Mouse (Mus musculus): ENCODE data around the gene Ctsll3. TPM values are rescaled to one million over a fixed set of nuclear protein-coding genes. Genes with fewer than 3 reads are reported as not detected.

Ctsll3 gene
- polyA plus RNA-seq, 1 experiment from 2014 or later: not detected

- Histone ChIP-seq H3K27me3 (no peaks in the 10 kb centered on the region), H3K9me3 (no peaks in the 10 kb centered on the region), H3K4me3 (no peak within 1 kb of the TSS), H3K36me3 (no peaks in the 10 kb centered on the region), H3K27ac (replicated peaks) (no peak within 1 kb of the TSS), H3K4me1 (replicated peaks) (no peaks in the 10 kb centered on the region), H3K4me2 (no peak within 1 kb of the TSS), H3K9ac (no peak within 1 kb of the TSS)
- ATAC-seq (ENCODE audit: low FRiP score, low read depth): no peak
Observed at GRCm38 (mm10) chr13:60786264-60786663, 16.4 kb downstream of the Ctsll3 start, which contains the start of gene BC051665. TSS of gene BC051665 (minus strand) at chr13:60786364.

- Histone ChIP-seq H3K4me2 (no peak overlapping the region), H3K4me3 (no peak overlapping the region), H3K36me3 (no peaks in the 10 kb centered on the region), H3K4me1 (replicated peaks) (no peaks in the 10 kb centered on the region), H3K27ac (replicated peaks) (no peak overlapping the region), H3K9me3 (no peaks in the 10 kb centered on the region), H3K27me3 (no peaks in the 10 kb centered on the region), H3K9ac (no peak overlapping the region)
- 92% methylated on average over 7 of the region's 7 CpGs for WGBS
- no peak for ATAC-seq (ENCODE audit: low FRiP score, low read depth)
Observed at GRCm38 (mm10) chr13:60783301-60783700, 19.3 kb downstream of the Ctsll3 start.

- Histone ChIP-seq H3K9ac (no peak overlapping the region), H3K27ac (replicated peaks) (no peak overlapping the region), H3K4me3 (no peak overlapping the region), H3K36me3 (no peaks in the 10 kb centered on the region), H3K9me3 (no peaks in the 10 kb centered on the region), H3K4me2 (no peak overlapping the region), H3K4me1 (replicated peaks) (no peaks in the 10 kb centered on the region), H3K27me3 (no peaks in the 10 kb centered on the region)
- ATAC-seq (ENCODE audit: low FRiP score, low read depth): no peak
- WGBS: 86% methylated on average over 3 of the region's 3 CpGs
Observed at GRCm38 (mm10) chr13:60780534-60780933, 22.1 kb downstream of the Ctsll3 start.

GRCm38 (mm10) chr13:60761161-60761560 is 41.5 kb downstream of the Ctsll3 start:
- H3K36me3 ChIP-seq: peaks cover 41% of the 10 kb centered on the region
- H3K9me3 ChIP-seq: no peaks in the 10 kb centered on the region
- no peak overlapping the region for H3K4me2 ChIP-seq
- H3K4me1 ChIP-seq (replicated peaks): no peaks in the 10 kb centered on the region
- no peak overlapping the region for H3K4me3 ChIP-seq
- peak; percentile 28; the same call in 1 of the 2 replicates for ATAC-seq (ENCODE audit: low FRiP score, low read depth)
- no peak overlapping the region for H3K9ac ChIP-seq
- no peak overlapping the region for H3K27ac ChIP-seq (replicated peaks)
- H3K27me3 ChIP-seq: no peaks in the 10 kb centered on the region
- 95% methylated on average over 17 of the region's 17 CpGs for WGBS

- Histone ChIP-seq H3K4me1 (replicated peaks) (no peaks in the 10 kb centered on the region), H3K36me3 (peaks cover 47% of the 10 kb centered on the region)
- ATAC-seq (ENCODE audit: low FRiP score, low read depth): no peak
Observed at GRCm38 (mm10) chr13:60760392-60760791, 42.3 kb downstream of the Ctsll3 start.

GRCm38 (mm10) chr13:60759136-60759535 is 43.5 kb downstream of the Ctsll3 start:
- Histone ChIP-seq H3K4me1 (replicated peaks) (no peaks in the 10 kb centered on the region), H3K9ac (no peak overlapping the region), H3K27me3 (no peaks in the 10 kb centered on the region), H3K27ac (replicated peaks) (no peak overlapping the region), H3K9me3 (no peaks in the 10 kb centered on the region), H3K4me3 (no peak overlapping the region), H3K4me2 (no peak overlapping the region), H3K36me3 (peaks cover 53% of the 10 kb centered on the region)
- no peak for ATAC-seq (ENCODE audit: low FRiP score, low read depth)
- 42% methylated on average over 6 of the region's 6 CpGs for WGBS

More at GRCm38 (mm10) chr13:60760392-60760791, 42.3 kb downstream of the Ctsll3 start:
- Histone ChIP-seq H3K27me3 (no peaks in the 10 kb centered on the region), H3K9ac (no peak overlapping the region), H3K27ac (replicated peaks) (no peak overlapping the region), H3K9me3 (no peaks in the 10 kb centered on the region), H3K4me3 (no peak overlapping the region), H3K4me2 (no peak overlapping the region)
- 93% methylated on average over 12 of the region's 12 CpGs for WGBS

- no peak overlapping the region for H3K9ac ChIP-seq
- no peak overlapping the region for H3K4me2 ChIP-seq
- H3K27me3 ChIP-seq: no peaks in the 10 kb centered on the region
- H3K4me1 ChIP-seq (replicated peaks): no peaks in the 10 kb centered on the region
- H3K36me3 ChIP-seq: peaks cover 61% of the 10 kb centered on the region
- H3K4me3 ChIP-seq: no peak overlapping the region
- H3K27ac ChIP-seq (replicated peaks): no peak overlapping the region
- no peaks in the 10 kb centered on the region for H3K9me3 ChIP-seq
- no peak for ATAC-seq (ENCODE audit: low FRiP score, low read depth)
- WGBS: 90% methylated on average over 13 of the region's 13 CpGs
Observed at GRCm38 (mm10) chr13:60757292-60757691, 45.4 kb downstream of the Ctsll3 start.

GRCm38 (mm10) chr13:60755251-60755650 is 47.4 kb downstream of the Ctsll3 start:
- H3K27ac ChIP-seq (replicated peaks): no peak overlapping the region
- H3K36me3 ChIP-seq: peaks cover 55% of the 10 kb centered on the region
- no peak overlapping the region for H3K9ac ChIP-seq
- ATAC-seq (ENCODE audit: low FRiP score, low read depth): no peak
- no peak overlapping the region for H3K4me2 ChIP-seq
- H3K9me3 ChIP-seq: no peaks in the 10 kb centered on the region
- H3K4me1 ChIP-seq (replicated peaks): no peaks in the 10 kb centered on the region
- no peaks in the 10 kb centered on the region for H3K27me3 ChIP-seq
- no peak overlapping the region for H3K4me3 ChIP-seq
- 81% methylated on average over 2 of the region's 2 CpGs for WGBS

- Histone ChIP-seq H3K9me3 (no peaks in the 10 kb centered on the region), H3K36me3 (peaks cover 74% of the 10 kb centered on the region)
Observed at GRCm38 (mm10) chr13:60753216-60753615, 49.4 kb downstream of the Ctsll3 start.

GRCm38 (mm10) chr13:60750930-60751329 is 51.7 kb downstream of the Ctsll3 start:
- Histone ChIP-seq H3K4me3 (no peak overlapping the region), H3K9me3 (no peaks in the 10 kb centered on the region), H3K36me3 (peaks cover 66% of the 10 kb centered on the region), H3K27me3 (no peaks in the 10 kb centered on the region), H3K4me2 (no peak overlapping the region), H3K27ac (replicated peaks) (no peak overlapping the region), H3K9ac (no peak overlapping the region), H3K4me1 (replicated peaks) (no peaks in the 10 kb centered on the region)
- ATAC-seq (ENCODE audit: low FRiP score, low read depth): no peak
- 92% methylated on average over 7 of the region's 7 CpGs for WGBS

More at GRCm38 (mm10) chr13:60753216-60753615, 49.4 kb downstream of the Ctsll3 start:
- Histone ChIP-seq H3K4me1 (replicated peaks) (no peaks in the 10 kb centered on the region), H3K9ac (no peak overlapping the region), H3K27ac (replicated peaks) (no peak overlapping the region), H3K4me2 (no peak overlapping the region), H3K4me3 (no peak overlapping the region), H3K27me3 (no peaks in the 10 kb centered on the region)
- no peak for ATAC-seq (ENCODE audit: low FRiP score, low read depth)
- WGBS: 97% methylated on average over 6 of the region's 6 CpGs

- H3K27me3 ChIP-seq: no peaks in the 10 kb centered on the region
- no peak overlapping the region for H3K9ac ChIP-seq
- no peaks in the 10 kb centered on the region for H3K9me3 ChIP-seq
- no peak for ATAC-seq (ENCODE audit: low FRiP score, low read depth)
- no peak overlapping the region for H3K4me2 ChIP-seq
- H3K36me3 ChIP-seq: peaks cover 49% of the 10 kb centered on the region
- H3K4me3 ChIP-seq: no peak overlapping the region
- peaks cover 6% of the 10 kb centered on the region for H3K4me1 ChIP-seq (replicated peaks)
- no peak overlapping the region for H3K27ac ChIP-seq (replicated peaks)
- 93% methylated on average over 2 of the region's 2 CpGs for WGBS
Observed at GRCm38 (mm10) chr13:60748556-60748955, 54.1 kb downstream of the Ctsll3 start.

All from hindbrain, embryonic 15.5 days (tissue).